ENCODE assay signal across 9 mouse cellular contexts in the genomic region with DNA sequence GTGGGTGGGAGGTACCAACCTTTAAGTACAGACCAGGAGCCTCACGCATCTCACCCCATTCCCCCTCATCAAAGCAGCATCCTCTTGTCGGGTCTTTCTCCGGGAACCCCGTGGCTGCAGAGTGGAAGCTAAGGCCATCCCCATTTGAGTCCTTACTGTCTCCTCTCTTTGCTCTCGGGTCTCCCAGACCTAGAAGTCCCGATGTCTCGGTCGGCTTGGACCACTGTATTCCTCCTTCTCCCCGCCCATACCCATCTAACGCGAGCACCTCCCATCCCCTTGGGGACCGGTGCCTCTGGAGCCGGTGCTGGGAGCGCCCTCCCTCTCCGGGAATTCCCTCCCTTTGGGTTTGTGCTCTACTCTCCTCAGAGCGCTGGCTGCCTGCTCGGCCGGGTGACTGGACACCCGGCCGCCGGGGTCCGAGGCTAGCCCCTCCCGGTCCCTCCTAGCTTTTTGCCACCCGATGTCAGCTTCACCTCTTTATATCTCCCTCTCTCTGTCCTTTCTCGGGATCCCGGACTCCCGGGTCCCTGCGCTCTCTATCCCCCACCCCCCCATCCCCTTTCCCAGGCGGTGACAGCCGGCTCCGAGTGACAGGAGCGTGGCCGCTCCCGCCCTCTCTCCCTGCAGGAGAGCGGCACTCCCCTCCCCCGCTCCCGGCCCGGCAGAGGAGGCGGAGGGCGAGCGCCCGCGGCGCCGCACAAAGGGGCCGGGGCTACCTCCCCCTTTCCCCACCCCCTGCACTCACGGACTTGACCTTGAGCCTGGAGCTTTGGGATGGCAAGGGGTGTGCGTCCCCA. TPM values are rescaled to one million over a fixed set of nuclear protein-coding genes. Genes with fewer than 3 reads are reported as not detected.
DNase-seq lines count a peak whose midpoint lies in the region; ATAC-seq and TF ChIP-seq lines count a peak whose summit lies in the region.
"Had no signal": no experiment of that assay in that cellular context is flagged by ENCODE, and none has a peak within 500 bp of the region (broad histone marks: within the 10 kb centered on the region; RNA-seq: fewer than 3 reads in every experiment).

No protein-coding gene starts in this region.

- H3K4me2 ChIP-seq in heart, postnatal 0 days (ENCODE audit: low read depth, low read length): peak overlapping the region; percentile 75
- H3K4me2 ChIP-seq in embryonic facial prominence, embryonic 15.5 days (replicated peaks): peak overlapping the region; percentile 96
- H3K4me2 ChIP-seq in liver, embryonic 12.5 days: peak overlapping the region; percentile 80
- H3K4me2 ChIP-seq in stomach, postnatal 0 days (replicated peaks; ENCODE audit: low read depth): peak overlapping the region; percentile 89

- H3K4me1 ChIP-seq in heart, postnatal 0 days (ENCODE audit: control insufficient read depth, insufficient read depth): peaks cover 22% of the 10 kb centered on the region
- peaks cover 8 to 23% of the 10 kb centered on the region in 2 experiments for H3K4me1 ChIP-seq in ES-E14 (ENCODE audit: control insufficient read depth in 2 of 2, insufficient read depth in 2 of 2, low read length in 2 of 2, poor library complexity in 1 of 2)
- peaks cover 65% of the 10 kb centered on the region for H3K4me1 ChIP-seq in embryonic facial prominence, embryonic 15.5 days
- H3K4me1 ChIP-seq in liver, embryonic 12.5 days: peaks cover 57% of the 10 kb centered on the region
- 0 out of 2 replicates have a peak, but pooled peaks cover 2% of the 10 kb centered on the region for H3K4me1 ChIP-seq in stomach, postnatal 0 days (replicated peaks; ENCODE audit: control insufficient read depth, insufficient read depth)

- H3K4me3 ChIP-seq in heart, postnatal 0 days (ENCODE audit: low read depth, low read length): peak overlapping the region; percentile 53
- peak overlapping the region; percentile 70 to 91 for H3K4me3 ChIP-seq in ES-E14 (ENCODE audit: insufficient read depth in 1 of 2, low read depth in 1 of 2, low read length in 2 of 2, poor library complexity in 1 of 2, severe bottlenecking in 1 of 2)
- peak overlapping the region; percentile 54 for H3K4me3 ChIP-seq in embryonic facial prominence, embryonic 15.5 days (replicated peaks)
- peak overlapping the region; percentile 58 for H3K4me3 ChIP-seq in liver, embryonic 12.5 days
- peak overlapping the region; percentile 41 for H3K4me3 ChIP-seq in stomach, postnatal 0 days (ENCODE audit: low read depth, low read length)

- WGBS in heart, postnatal 0 days: under 1% methylated on average over 47 of the region's 48 CpGs
- WGBS in embryonic facial prominence, embryonic 15.5 days: under 1% methylated on average over 48 of the region's 48 CpGs
- 3% methylated on average over 48 of the region's 48 CpGs for WGBS in liver, embryonic 12.5 days (ENCODE audit: insufficient replicate concordance)
- 1% methylated on average over 48 of the region's 48 CpGs for WGBS in stomach, postnatal 0 days

- H3K9ac ChIP-seq in heart, postnatal 0 days (replicated peaks; ENCODE audit: low read depth, low read length): no peak overlapping the region
- H3K9ac ChIP-seq in ES-E14 (ENCODE audit: insufficient read depth, low read depth, low read length, poor library complexity, severe bottlenecking): peak overlapping the region; percentile 78
- H3K9ac ChIP-seq in embryonic facial prominence, embryonic 15.5 days: peak overlapping the region; percentile 37
- H3K9ac ChIP-seq in liver, embryonic 12.5 days: no peak overlapping the region; the same call in 1 of the 2 replicates
- H3K9ac ChIP-seq in stomach, postnatal 0 days (ENCODE audit: low read length): peak overlapping the region; percentile 23; the same call in 1 of the 2 replicates

- no peak for TF ChIP-seq EP300 in heart, postnatal 0 days (IDR thresholded peaks at IDR 0.05; ENCODE audit: low read depth)
- no peak for TF ChIP-seq EP300 in stomach, postnatal 0 days (optimal IDR thresholded peaks at IDR 0.05)

- in situ Hi-C loops in ES-E14 (cut with MboI; ENCODE audit: low sequenced_read_pairs in 2 of 2, unreplicated experiment in 2 of 2): no loop called here

- no peaks in the 10 kb centered on the region for H3K36me3 ChIP-seq in heart, postnatal 0 days (replicated peaks; ENCODE audit: control insufficient read depth, insufficient read depth, low read length)
- no peaks in the 10 kb centered on the region for H3K36me3 ChIP-seq in ES-E14 (ENCODE audit: control insufficient read depth, insufficient read depth, low read length, poor library complexity, severe bottlenecking)
- H3K36me3 ChIP-seq in embryonic facial prominence, embryonic 15.5 days: no peaks in the 10 kb centered on the region
- no peaks in the 10 kb centered on the region for H3K36me3 ChIP-seq in liver, embryonic 12.5 days
- H3K36me3 ChIP-seq in stomach, postnatal 0 days (ENCODE audit: control insufficient read depth, insufficient read depth, low read length): no peaks in the 10 kb centered on the region

- no peak for ATAC-seq in heart, postnatal 0 days (ENCODE audit: insufficient read depth, low read depth)
- no peak for ATAC-seq in embryonic facial prominence, embryonic 15.5 days (ENCODE audit: insufficient number of reproducible peaks, low FRiP score, low TSS enrichment, low read depth)
- no peak for ATAC-seq in liver, embryonic 12.5 days
- ATAC-seq in stomach, postnatal 0 days (ENCODE audit: low FRiP score, low TSS enrichment): no peak

- no peak for DNase-seq in heart, postnatal 0 days (ENCODE audit: low spot score)
- no peak for DNase-seq in heart, adult 9 months (ENCODE audit: low spot score in 2 of 2)
- no peak for DNase-seq in ES-E14 (ENCODE audit: low read depth, low spot score)
- DNase-seq in stomach, postnatal 0 days (ENCODE audit: low spot score): no peak
- no peak for DNase-seq in left cerebral cortex, postnatal 4 days
- DNase-seq in spleen, adult 18-20 months: no peak

- no peak for TF ChIP-seq CTCF in heart, postnatal 0 days (IDR thresholded peaks at IDR 0.05; ENCODE audit: low read depth)
- no peak for TF ChIP-seq CTCF in stomach, postnatal 0 days (IDR thresholded peaks at IDR 0.05; ENCODE audit: low read depth)

- no peaks in the 10 kb centered on the region for H3K9me3 ChIP-seq in heart, postnatal 0 days (replicated peaks; ENCODE audit: control insufficient read depth, low read length)
- no peaks in the 10 kb centered on the region for H3K9me3 ChIP-seq in ES-E14 (ENCODE audit: control insufficient read depth, insufficient read depth, low read depth, low read length)
- no peaks in the 10 kb centered on the region for H3K9me3 ChIP-seq in embryonic facial prominence, embryonic 15.5 days (replicated peaks)
- H3K9me3 ChIP-seq in liver, embryonic 12.5 days (replicated peaks): no peaks in the 10 kb centered on the region
- no peaks in the 10 kb centered on the region for H3K9me3 ChIP-seq in stomach, postnatal 0 days (ENCODE audit: control insufficient read depth, low read length)

- peaks cover 73% of the 10 kb centered on the region for H3K27me3 ChIP-seq in heart, postnatal 0 days (ENCODE audit: control insufficient read depth, insufficient read depth, low read length)
- peaks cover 6% of the 10 kb centered on the region; the same call in 1 of the 2 replicates for H3K27me3 ChIP-seq in embryonic facial prominence, embryonic 15.5 days
- H3K27me3 ChIP-seq in liver, embryonic 12.5 days (replicated peaks): peaks cover 80% of the 10 kb centered on the region
- H3K27me3 ChIP-seq in stomach, postnatal 0 days (ENCODE audit: control insufficient read depth, insufficient read depth, low read length): no peaks in the 10 kb centered on the region

- intact Hi-C loops in left cerebral cortex, postnatal 4 days (cut with DNase I): loop anchor here (5.0 to 10.0 kb wide), 3 partner anchors 60 to 218 kb away; partner anchors contain the start of genes Ggn and Spred3

- no peak overlapping the region for H3K27ac ChIP-seq in heart, postnatal 0 days (ENCODE audit: low read depth)
- H3K27ac ChIP-seq in ES-E14 (ENCODE audit: insufficient read depth, low read depth, low read length, poor library complexity, severe bottlenecking): no peak overlapping the region; the same call in 1 of the 2 replicates
- H3K27ac ChIP-seq in embryonic facial prominence, embryonic 15.5 days (replicated peaks): no peak overlapping the region
- no peak overlapping the region for H3K27ac ChIP-seq in liver, embryonic 12.5 days
- no peak overlapping the region for H3K27ac ChIP-seq in stomach, postnatal 0 days (replicated peaks)

RNA-seq across cellular contexts. Expression of gene Dpf1, which starts 0.9 kb away (rescaled TPM):
- not detected in 2 replicates for total RNA-seq in heart, postnatal 0 days (2014; rRNA removed; ENCODE audit: low replicate concordance)
- 0.41 and 0.61 TPM in 2 replicates for polyA plus RNA-seq in heart, postnatal 0 days (2015; fragmentation: Nextera tagmentation; extraction: Ambion mirVana)
- 18.0 and 20.0 TPM in 2 replicates for total RNA-seq in ES-E14 (2012; rRNA removed)
- polyA plus RNA-seq in embryonic facial prominence, embryonic 15.5 days (2015; fragmentation: Nextera tagmentation; extraction: Ambion mirVana): 14.4 and 20.4 TPM in 2 replicates
- polyA plus RNA-seq in liver, embryonic 12.5 days (2016; fragmentation: Nextera tagmentation; extraction: Ambion mirVana): 2.6 and 3.6 TPM in 2 replicates
- polyA plus RNA-seq in stomach, postnatal 0 days (2015; fragmentation: Nextera tagmentation; extraction: Ambion mirVana): 1.9 TPM in 2 replicates
- 100 to 1,000 TPM; 222 to 228 TPM for total RNA-seq in left cerebral cortex, postnatal 4 days (2021)

RNA-seq across cellular contexts. Expression of gene Ppp1r14a, which starts 15.6 kb away (rescaled TPM):
- 7.8 and 61.8 TPM in 2 replicates for total RNA-seq in heart, postnatal 0 days (2014; rRNA removed; ENCODE audit: low replicate concordance)
- polyA plus RNA-seq in heart, postnatal 0 days (2015; fragmentation: Nextera tagmentation; extraction: Ambion mirVana): 17.9 and 18.0 TPM in 2 replicates
- 10.6 and 11.2 TPM in 2 replicates for total RNA-seq in ES-E14 (2012; rRNA removed)
- 17.3 and 18.1 TPM in 2 replicates for polyA plus RNA-seq in embryonic facial prominence, embryonic 15.5 days (2015; fragmentation: Nextera tagmentation; extraction: Ambion mirVana)
- 4.6 and 5.1 TPM in 2 replicates for polyA plus RNA-seq in liver, embryonic 12.5 days (2016; fragmentation: Nextera tagmentation; extraction: Ambion mirVana)
- 53.3 and 64.8 TPM in 2 replicates for polyA plus RNA-seq in stomach, postnatal 0 days (2015; fragmentation: Nextera tagmentation; extraction: Ambion mirVana)
- 1 to 10 TPM; 1.5 to 1.9 TPM for total RNA-seq in left cerebral cortex, postnatal 4 days (2021)

RNA-seq across cellular contexts. Expression of gene Spint2, which starts 23.0 kb away (rescaled TPM):
- 30.1 and 46.6 TPM in 2 replicates for total RNA-seq in heart, postnatal 0 days (2014; rRNA removed; ENCODE audit: low replicate concordance)
- polyA plus RNA-seq in heart, postnatal 0 days (2015; fragmentation: Nextera tagmentation; extraction: Ambion mirVana): 81.6 and 83.2 TPM in 2 replicates
- 202 and 424 TPM in 2 replicates for total RNA-seq in ES-E14 (2012; rRNA removed)
- polyA plus RNA-seq in embryonic facial prominence, embryonic 15.5 days (2015; fragmentation: Nextera tagmentation; extraction: Ambion mirVana): 212 and 261 TPM in 2 replicates
- polyA plus RNA-seq in liver, embryonic 12.5 days (2016; fragmentation: Nextera tagmentation; extraction: Ambion mirVana): 25.9 and 28.4 TPM in 2 replicates
- polyA plus RNA-seq in stomach, postnatal 0 days (2015; fragmentation: Nextera tagmentation; extraction: Ambion mirVana): 638 and 692 TPM in 2 replicates
- 10 to 100 TPM; 23.8 to 34.4 TPM for total RNA-seq in left cerebral cortex, postnatal 4 days (2021)

RNA-seq across cellular contexts. Expression of gene 2200002D01Rik, which starts 56.4 kb away (rescaled TPM):
- 0.42 and 1.5 TPM in 2 replicates for total RNA-seq in heart, postnatal 0 days (2014; rRNA removed; ENCODE audit: low replicate concordance)
- polyA plus RNA-seq in heart, postnatal 0 days (2015; fragmentation: Nextera tagmentation; extraction: Ambion mirVana): 11.8 and 14.0 TPM in 2 replicates
- total RNA-seq in ES-E14 (2012; rRNA removed): 19.9 and 20.0 TPM in 2 replicates
- 11.5 and 12.2 TPM in 2 replicates for polyA plus RNA-seq in embryonic facial prominence, embryonic 15.5 days (2015; fragmentation: Nextera tagmentation; extraction: Ambion mirVana)
- 3.0 and 3.9 TPM in 2 replicates for polyA plus RNA-seq in liver, embryonic 12.5 days (2016; fragmentation: Nextera tagmentation; extraction: Ambion mirVana)
- polyA plus RNA-seq in stomach, postnatal 0 days (2015; fragmentation: Nextera tagmentation; extraction: Ambion mirVana): 192 and 201 TPM in 2 replicates
- total RNA-seq in left cerebral cortex, postnatal 4 days (2021): under 1 TPM in 1 of 2 experiments, not detected in 1; 0.80 TPM
- total RNA-seq: left cerebral cortex, postnatal 10 days had no signal

Comparison
In these comparisons a context has a peak if more than half of its experiments do, and no peak if none do; other contexts are left out.
1. H3K9ac ChIP-seq: peak in ES-E14 (single experiment), embryonic facial prominence, embryonic 15.5 days (single experiment) and stomach, postnatal 0 days (single experiment); none in heart, postnatal 0 days (single experiment) and liver, embryonic 12.5 days (single experiment).
2. Peak in every context shown above with its lines, with median percentiles within 50 percentile points of each other: H3K4me2 ChIP-seq and H3K4me3 ChIP-seq.